In the genomic region with DNA sequence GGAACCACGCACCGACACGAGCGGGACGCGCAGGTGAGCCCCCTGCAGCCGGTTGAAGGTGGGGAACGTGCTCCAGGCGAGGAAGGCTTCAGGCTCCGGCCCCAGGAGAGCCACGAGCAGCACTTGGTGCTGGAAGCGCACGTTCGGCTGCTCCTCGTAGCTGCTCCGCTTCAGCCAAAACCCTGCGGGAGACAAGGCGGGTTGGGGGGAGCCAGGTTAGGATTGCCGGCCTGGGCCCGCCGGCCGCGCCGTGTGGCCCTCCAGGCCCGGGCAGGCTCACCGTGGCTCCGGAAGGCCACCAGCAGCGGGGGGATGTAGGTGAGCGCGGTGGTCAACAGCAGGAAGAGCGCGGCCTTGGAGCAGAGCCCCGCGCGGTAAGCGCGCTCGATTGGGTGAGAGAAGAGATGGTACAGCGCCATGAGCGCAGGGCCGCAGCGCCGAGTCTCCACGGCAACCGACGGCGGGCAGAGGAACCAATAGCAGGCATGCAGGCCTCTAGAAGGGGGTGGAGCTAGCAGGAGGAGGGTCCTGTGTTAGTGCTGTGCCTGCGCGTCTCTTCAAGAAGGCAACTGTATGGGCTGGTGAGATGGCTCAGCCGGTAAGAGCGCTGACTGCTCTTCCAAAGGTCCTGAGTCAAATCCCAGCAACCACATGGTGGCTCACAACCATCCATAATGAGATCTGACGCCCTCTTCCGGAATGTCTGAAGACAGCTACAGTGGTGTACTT, we compare ENCODE assay signal across 9 mouse cellular contexts. TPM values are rescaled to one million over a fixed set of nuclear protein-coding genes. Genes with fewer than 3 reads are reported as not detected.
A peak's percentile ranks its signal among the peaks of the same experiment; 100 is the strongest.
DNase-seq lines count a peak whose midpoint lies in the region; ATAC-seq lines count a peak whose summit lies in the region.
"Had no signal": no experiment of that assay in that cellular context is flagged by ENCODE, and none has a peak within 500 bp of the region (broad histone marks: within the 10 kb centered on the region; RNA-seq: fewer than 3 reads in every experiment).

TSS of gene Tmem231 (minus strand) at position 534 of the 729 bp plus-strand sequence.

- H3K36me3 ChIP-seq in heart, embryonic 12.5 days: no peaks in the 10 kb centered on the region
- H3K36me3 ChIP-seq in kidney, embryonic 16.5 days (ENCODE audit: insufficient read depth, low read length): no peaks in the 10 kb centered on the region
- H3K36me3 ChIP-seq in liver, embryonic 12.5 days: no peaks in the 10 kb centered on the region
- no peaks in the 10 kb centered on the region for H3K36me3 ChIP-seq in stomach, embryonic 14.5 days (ENCODE audit: control insufficient read depth, insufficient read depth, low read length)

- H3K4me3 ChIP-seq in brown adipose tissue, adult 24 weeks (ENCODE audit: insufficient read depth, low read depth, low read length): peak within 1 kb of the TSS; percentile 82
- peak within 1 kb of the TSS; percentile 75 for H3K4me3 ChIP-seq in heart, embryonic 12.5 days
- peak within 1 kb of the TSS; percentile 72 for H3K4me3 ChIP-seq in kidney, embryonic 16.5 days (ENCODE audit: low read length)
- H3K4me3 ChIP-seq in liver, embryonic 12.5 days: peak within 1 kb of the TSS; percentile 73
- peak within 1 kb of the TSS; percentile 68 for H3K4me3 ChIP-seq in stomach, embryonic 14.5 days (ENCODE audit: low read depth, low read length)

- DNase-seq in CD8-positive naive resting alpha-beta T cell, adult 2 months (ENCODE audit: low read depth in 2 of 2, low spot score in 2 of 2): peak; percentile 71 to 79
- DNase-seq in natural killer cell, adult 2 months (ENCODE audit: low spot score in 2 of 2): peak; percentile 70 to 84

- ATAC-seq in erythroid progenitor cell, adult 5-6 weeks (replicated peaks; ENCODE audit: low FRiP score, poor library complexity, severe bottlenecking): peak; percentile 89
- peak; percentile 98 for ATAC-seq in heart, embryonic 12.5 days (ENCODE audit: insufficient number of reproducible peaks, low FRiP score)
- peak; percentile 99 for ATAC-seq in kidney, embryonic 16.5 days (ENCODE audit: low FRiP score, low TSS enrichment)
- peak; percentile 92 for ATAC-seq in liver, embryonic 12.5 days
- peak; percentile 98 for ATAC-seq in stomach, embryonic 14.5 days (ENCODE audit: insufficient number of reproducible peaks, insufficient read depth, low FRiP score, low read depth)

- H3K9me3 ChIP-seq in heart, embryonic 12.5 days (replicated peaks): no peaks in the 10 kb centered on the region
- H3K9me3 ChIP-seq in kidney, embryonic 16.5 days (ENCODE audit: low read length): no peaks in the 10 kb centered on the region
- H3K9me3 ChIP-seq in liver, embryonic 12.5 days (replicated peaks): no peaks in the 10 kb centered on the region
- H3K9me3 ChIP-seq in stomach, embryonic 14.5 days (ENCODE audit: control insufficient read depth, low read depth, low read length): no peaks in the 10 kb centered on the region

- no peak within 1 kb of the TSS for H3K27ac ChIP-seq in brown adipose tissue, adult 24 weeks (replicated peaks; ENCODE audit: low read depth, low read length)
- H3K27ac ChIP-seq in heart, embryonic 12.5 days (ENCODE audit: poor library complexity, severe bottlenecking): peak within 1 kb of the TSS; percentile 34
- H3K27ac ChIP-seq in kidney, embryonic 16.5 days (ENCODE audit: low read length): peak within 1 kb of the TSS; percentile 81
- peak within 1 kb of the TSS; percentile 82 for H3K27ac ChIP-seq in liver, embryonic 12.5 days
- peak within 1 kb of the TSS; percentile 64 for H3K27ac ChIP-seq in stomach, embryonic 14.5 days (ENCODE audit: low read length)
- H3K27ac ChIP-seq: macrophage had no signal

- no peaks in the 10 kb centered on the region; the same call in 1 of the 2 replicates for H3K4me1 ChIP-seq in brown adipose tissue, adult 24 weeks (ENCODE audit: control insufficient read depth, insufficient read depth, insufficient read length, low read length)
- peaks cover 8% of the 10 kb centered on the region; the same call in 1 of the 2 replicates for H3K4me1 ChIP-seq in heart, embryonic 12.5 days (replicated peaks)
- peaks cover 15% of the 10 kb centered on the region for H3K4me1 ChIP-seq in kidney, embryonic 16.5 days (ENCODE audit: insufficient read depth, low read length)
- H3K4me1 ChIP-seq in liver, embryonic 12.5 days: peaks cover 58% of the 10 kb centered on the region
- peaks cover 15% of the 10 kb centered on the region for H3K4me1 ChIP-seq in stomach, embryonic 14.5 days (ENCODE audit: control insufficient read depth, insufficient read depth, low read length)

- peak within 1 kb of the TSS; percentile 93 for H3K4me2 ChIP-seq in heart, embryonic 12.5 days
- H3K4me2 ChIP-seq in kidney, embryonic 16.5 days (replicated peaks; ENCODE audit: low read depth, low read length): peak within 1 kb of the TSS; percentile 85
- peak within 1 kb of the TSS; percentile 97 for H3K4me2 ChIP-seq in liver, embryonic 12.5 days
- peak within 1 kb of the TSS; percentile 95 for H3K4me2 ChIP-seq in stomach, embryonic 14.5 days (replicated peaks; ENCODE audit: low read depth, low read length)

- WGBS in heart, embryonic 12.5 days: under 1% methylated on average over 53 of the region's 53 CpGs
- under 1% methylated on average over 53 of the region's 53 CpGs for WGBS in kidney, embryonic 16.5 days
- WGBS in liver, embryonic 12.5 days (ENCODE audit: insufficient replicate concordance): 1% methylated on average over 53 of the region's 53 CpGs
- WGBS in stomach, embryonic 14.5 days: under 1% methylated on average over 53 of the region's 53 CpGs

- no peaks in the 10 kb centered on the region for H3K27me3 ChIP-seq in heart, embryonic 12.5 days (replicated peaks)
- no peaks in the 10 kb centered on the region for H3K27me3 ChIP-seq in kidney, embryonic 16.5 days (ENCODE audit: insufficient read depth, low read length)
- no peaks in the 10 kb centered on the region for H3K27me3 ChIP-seq in liver, embryonic 12.5 days (replicated peaks)
- no peaks in the 10 kb centered on the region for H3K27me3 ChIP-seq in stomach, embryonic 14.5 days (ENCODE audit: control insufficient read depth, insufficient read depth, low read length)

- H3K9ac ChIP-seq in heart, embryonic 12.5 days: peak within 1 kb of the TSS; percentile 78
- peak within 1 kb of the TSS; percentile 77 for H3K9ac ChIP-seq in kidney, embryonic 16.5 days (replicated peaks; ENCODE audit: low read length)
- H3K9ac ChIP-seq in liver, embryonic 12.5 days: peak within 1 kb of the TSS; percentile 73
- peak within 1 kb of the TSS; percentile 67; the same call in 1 of the 2 replicates for H3K9ac ChIP-seq in stomach, embryonic 14.5 days (replicated peaks; ENCODE audit: low read depth, low read length)

RNA-seq across cellular contexts. Expression of gene Tmem231, which starts in this region (rescaled TPM):
- polyA plus RNA-seq in brown adipose tissue, adult 24 weeks (2012; ENCODE audit: insufficient read depth, insufficient read length, missing spikeins): 0.54 and 2.1 TPM in 2 replicates
- 5.8 and 8.0 TPM in 2 replicates for total RNA-seq in erythroid progenitor cell, adult 5-6 weeks (2015; ENCODE audit: low replicate concordance)
- total RNA-seq in erythroid progenitor cell, adult 5-6 weeks (2017; ENCODE audit: low replicate concordance): 18.7 and 19.3 TPM in 2 replicates
- 5.4 and 7.1 TPM in 2 replicates for polyA plus RNA-seq in heart, embryonic 12.5 days (2016; fragmentation: Nextera tagmentation; extraction: Ambion mirVana)
- polyA plus RNA-seq in kidney, embryonic 16.5 days (2015; fragmentation: Nextera tagmentation; extraction: Ambion mirVana): 20.7 and 24.6 TPM in 2 replicates
- 3.0 and 3.6 TPM in 2 replicates for polyA plus RNA-seq in liver, embryonic 12.5 days (2016; fragmentation: Nextera tagmentation; extraction: Ambion mirVana)
- 14.8 and 16.6 TPM in 2 replicates for polyA plus RNA-seq in stomach, embryonic 14.5 days (2014; fragmentation: Nextera tagmentation; extraction: Ambion mirVana)
